ENCODE assay signal across 18 mouse cellular contexts in genomic region chr2:10397790-10398189, GRCm38 (mm10).
"Had no signal": no experiment of that assay in that cellular context is flagged by ENCODE, and none has a peak within 500 bp of the region (broad histone marks: within the 10 kb centered on the region; RNA-seq: fewer than 3 reads in every experiment).

No protein-coding gene starts in this region.

- DNase-seq: lung, adult 18-20 months; lung, postnatal 10 days; lung, postnatal 4 days; midbrain, embryonic 14.5 days; retina, postnatal 1 day; right cerebral cortex, adult 18-20 months; right cerebral cortex, postnatal 25 days; thymus, adult 2 months; thymus, postnatal 25 days; thymus, postnatal 4 days had no signal

- H3K9me3 ChIP-seq: midbrain, embryonic 10.5 days; midbrain, embryonic 12.5 days; neural tube, embryonic 13.5 days; neural tube, embryonic 15.5 days had no signal

- H3K27ac ChIP-seq: liver, embryonic 14.5 days; midbrain, embryonic 10.5 days; midbrain, embryonic 12.5 days; neural tube, embryonic 13.5 days; neural tube, embryonic 15.5 days had no signal

- ATAC-seq: midbrain, embryonic 16.5 days had no signal

- H3K9ac ChIP-seq: liver, embryonic 14.5 days; lung, embryonic 14.5 days; midbrain, embryonic 12.5 days; neural tube, embryonic 13.5 days; neural tube, embryonic 15.5 days had no signal

- H3K4me1 ChIP-seq: midbrain, embryonic 12.5 days; neural tube, embryonic 13.5 days; neural tube, embryonic 15.5 days had no signal

- H3K36me3 ChIP-seq: midbrain, embryonic 10.5 days; midbrain, embryonic 12.5 days; neural tube, embryonic 13.5 days; neural tube, embryonic 15.5 days had no signal

- H3K27me3 ChIP-seq: neural tube, embryonic 13.5 days; neural tube, embryonic 15.5 days had no signal

- H3K4me2 ChIP-seq: lung, embryonic 14.5 days; midbrain, embryonic 12.5 days; neural tube, embryonic 13.5 days; neural tube, embryonic 15.5 days had no signal

- H3K4me3 ChIP-seq: midbrain, embryonic 10.5 days; midbrain, embryonic 12.5 days; myocyte; neural tube, embryonic 13.5 days; neural tube, embryonic 15.5 days had no signal
